Mouse (Mus musculus): Measurements from ENCODE around the gene Eif3m.
"Not testable (repeated sequence)": the region's sequence is repeated elsewhere in the genome, so short reads cannot be mapped to it uniquely, and the experiment has no call there.

The Eif3m gene

DNA sequence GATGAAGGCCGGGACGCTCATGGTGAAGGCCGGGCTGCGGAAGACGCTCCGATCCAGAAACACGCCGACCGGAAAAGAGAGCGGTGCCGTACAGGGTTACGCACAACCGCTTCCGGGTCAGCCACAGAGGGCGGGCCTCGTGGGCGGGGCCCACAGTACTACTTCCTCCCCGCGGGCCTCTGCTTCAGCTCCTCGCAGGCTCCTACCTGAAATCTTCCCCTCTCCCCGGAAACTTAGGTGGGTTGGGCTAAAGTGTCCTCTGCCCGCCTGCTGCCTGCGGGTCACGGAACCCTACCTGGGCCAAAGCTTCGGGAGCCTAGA is at the start of gene Eif3m:
Gene Eif3m (minus strand): TSS at position 114 of the 321 bp plus-strand sequence.
- peak; percentile 89 to 92 for DNase-seq (ENCODE audit: low spot score in 2 of 2)

DNA sequence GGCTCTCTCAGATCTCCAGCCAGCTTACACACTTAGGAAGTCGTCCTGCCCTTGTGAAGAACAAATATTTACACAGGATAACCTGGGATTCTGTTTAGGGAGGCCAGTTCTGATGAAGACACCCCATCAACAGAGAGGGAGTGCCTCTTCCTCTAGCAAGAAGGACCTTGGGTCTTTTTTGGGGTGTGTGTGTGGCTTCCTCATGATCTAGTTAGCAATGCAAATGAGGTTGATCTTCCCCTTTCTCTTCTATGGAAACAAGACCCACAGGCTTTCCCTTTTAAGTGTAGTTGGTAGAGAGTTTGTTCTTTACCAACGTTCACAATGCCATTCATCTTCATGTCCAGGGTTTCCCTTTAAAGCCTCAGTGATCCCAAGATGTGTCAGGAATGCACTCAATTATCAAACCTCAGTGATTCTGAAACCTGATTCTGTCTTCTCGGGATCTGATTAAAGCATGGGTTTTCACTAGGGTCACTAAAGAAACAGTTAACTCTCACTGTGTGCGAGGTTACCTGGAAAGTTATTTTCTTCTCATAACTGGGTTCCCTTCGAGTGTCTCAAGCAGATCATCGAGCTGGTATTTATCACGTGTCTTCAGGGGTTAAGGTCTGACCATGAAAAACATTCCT is 46.0 kb upstream of the Eif3m start:
- DNase-seq (ENCODE audit: low spot score in 2 of 2) = no peak

DNA sequence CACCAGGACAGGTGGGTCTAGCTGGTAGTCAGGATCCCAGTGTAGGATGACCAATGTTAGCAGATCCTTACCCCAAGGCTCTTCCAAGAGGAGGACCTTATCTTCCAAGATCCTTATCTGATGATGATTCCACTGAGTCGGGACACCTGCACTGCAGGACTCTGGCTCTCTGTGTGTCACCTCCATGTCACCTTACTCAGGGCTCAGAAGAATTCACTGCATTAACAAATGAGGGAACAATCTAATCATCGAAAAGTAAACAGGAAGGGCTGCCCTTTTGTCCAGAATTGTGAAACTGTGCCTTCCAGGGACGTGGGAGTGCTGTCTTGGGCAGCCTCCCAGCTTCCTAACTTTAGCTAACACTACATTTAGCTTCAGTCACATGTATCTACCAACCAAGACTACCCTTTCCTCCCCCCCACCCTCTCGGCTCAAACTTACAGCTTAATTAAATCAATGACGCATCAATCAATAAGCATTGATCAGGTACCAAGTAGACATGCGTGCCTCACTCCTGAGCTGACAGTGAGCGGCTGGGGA is 41.8 kb upstream of the Eif3m start:
- DNase-seq (ENCODE audit: low spot score in 2 of 2) = peak in 1 of 2 experiments; percentile 5

GRCm38 (mm10) chr2:105055529-105055928 is 38.6 kb upstream of the Eif3m start:
- DNase-seq (ENCODE audit: low spot score in 2 of 2) = no peak

DNA sequence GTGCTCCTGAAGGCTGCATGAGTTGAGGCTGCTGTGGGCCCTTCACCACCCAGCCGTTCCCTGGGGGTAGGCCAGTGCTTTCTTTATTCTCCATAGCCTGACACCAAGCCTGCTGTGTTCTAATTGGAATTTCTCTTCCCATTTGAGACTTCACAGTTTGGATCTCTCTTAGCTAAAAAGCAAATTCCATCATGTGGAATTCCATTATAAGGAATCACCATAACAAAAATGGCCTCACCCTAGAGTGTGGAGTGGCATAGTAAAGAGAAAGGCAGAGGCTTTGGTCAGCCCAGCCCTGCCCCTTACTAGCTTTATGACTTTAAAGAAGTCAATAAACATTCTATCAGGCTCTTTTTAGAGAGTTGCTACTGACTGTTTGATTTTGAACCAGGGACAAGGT is 31.4 kb upstream of the Eif3m start:
- DNase-seq (ENCODE audit: low spot score in 2 of 2) = no peak

GRCm38 (mm10) chr2:105043152-105043551 is 26.3 kb upstream of the Eif3m start:
- DNase-seq (ENCODE audit: low spot score in 2 of 2) = no peak

GRCm38 (mm10) chr2:105040859-105041258 is 24.0 kb upstream of the Eif3m start:
- no peak for DNase-seq (ENCODE audit: low spot score in 2 of 2)

DNA sequence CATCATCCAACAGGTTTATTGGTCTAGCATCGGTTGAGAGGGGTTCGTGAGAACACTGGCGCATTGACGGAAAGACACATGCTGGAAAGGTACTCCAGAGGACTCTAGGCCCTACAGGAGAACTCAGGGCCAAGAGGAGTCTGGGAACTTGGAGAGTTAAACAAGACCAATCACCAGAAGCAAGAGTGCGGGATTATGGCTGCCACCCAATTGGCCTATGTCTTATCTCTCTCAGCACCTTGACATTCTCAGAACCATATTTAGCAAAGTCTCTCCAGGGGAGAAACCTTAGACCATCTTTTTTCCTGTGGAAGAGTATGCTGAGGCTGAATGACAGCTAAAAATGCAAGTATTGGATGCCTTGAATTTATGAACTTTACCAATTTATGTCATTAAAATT is 22.0 kb upstream of the Eif3m start:
- DNase-seq (ENCODE audit: low spot score in 2 of 2) = no peak

- no peak for DNase-seq (ENCODE audit: low spot score in 2 of 2)
Measured at GRCm38 (mm10) chr2:105037956-105038569, 21.2 kb upstream of the Eif3m start.

- no peak for DNase-seq (ENCODE audit: low spot score in 2 of 2)
Measured at GRCm38 (mm10) chr2:105036401-105037070, 19.7 kb upstream of the Eif3m start.

- DNase-seq (ENCODE audit: low spot score in 2 of 2) = no peak
Measured at GRCm38 (mm10) chr2:105035985-105036384, 19.1 kb upstream of the Eif3m start.

DNA sequence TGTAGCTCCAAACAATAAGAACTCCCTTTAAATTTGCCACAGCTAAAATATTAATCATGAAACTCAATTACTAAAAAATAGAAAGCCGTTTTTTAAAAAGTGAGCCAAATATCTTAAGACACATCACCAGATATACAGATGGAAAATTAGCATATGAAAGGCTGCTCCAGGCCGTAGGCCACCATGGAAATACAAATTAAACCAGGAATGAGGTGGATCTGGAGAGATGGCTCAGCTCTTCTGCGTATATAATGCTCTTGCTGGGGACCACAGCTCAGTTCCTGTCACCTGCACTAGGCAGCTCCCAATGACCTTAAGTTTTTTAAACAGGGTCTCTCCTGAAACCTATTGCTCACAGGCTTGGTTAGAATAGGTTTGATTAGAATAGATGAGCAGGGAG is 17.2 kb upstream of the Eif3m start:
- DNase-seq (ENCODE audit: low spot score in 2 of 2) = no peak

GRCm38 (mm10) chr2:105030505-105030904 is 13.6 kb upstream of the Eif3m start:
- DNase-seq (ENCODE audit: low spot score in 2 of 2) = no peak

DNA sequence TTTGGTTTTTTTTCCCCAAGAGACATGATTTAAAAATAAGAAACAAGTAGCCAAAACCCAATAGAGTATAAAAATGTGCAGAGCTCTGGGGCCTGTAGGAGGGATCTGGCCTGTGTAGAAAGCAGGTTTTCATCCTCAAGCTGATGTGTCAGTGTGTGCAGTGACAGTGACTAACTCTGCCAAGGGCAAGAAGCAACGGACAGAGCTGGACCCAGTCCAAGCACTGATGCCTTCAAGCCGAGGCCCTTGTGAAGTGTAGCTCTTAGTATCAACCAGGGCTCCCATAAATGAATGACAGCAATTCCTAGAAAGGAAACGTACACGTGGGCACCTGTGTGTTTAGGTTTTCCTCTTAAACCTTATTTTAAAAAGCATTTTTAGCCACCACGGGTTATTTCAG is 11.9 kb upstream of the Eif3m start:
- no peak for DNase-seq (ENCODE audit: low spot score in 2 of 2)

GRCm38 (mm10) chr2:105026950-105027695 is 10.2 kb upstream of the Eif3m start:
- no peak for DNase-seq (ENCODE audit: low spot score in 2 of 2)

GRCm38 (mm10) chr2:105025610-105026009 is 8.7 kb upstream of the Eif3m start:
- DNase-seq (ENCODE audit: low spot score in 2 of 2) = not testable (repeated sequence)

DNA sequence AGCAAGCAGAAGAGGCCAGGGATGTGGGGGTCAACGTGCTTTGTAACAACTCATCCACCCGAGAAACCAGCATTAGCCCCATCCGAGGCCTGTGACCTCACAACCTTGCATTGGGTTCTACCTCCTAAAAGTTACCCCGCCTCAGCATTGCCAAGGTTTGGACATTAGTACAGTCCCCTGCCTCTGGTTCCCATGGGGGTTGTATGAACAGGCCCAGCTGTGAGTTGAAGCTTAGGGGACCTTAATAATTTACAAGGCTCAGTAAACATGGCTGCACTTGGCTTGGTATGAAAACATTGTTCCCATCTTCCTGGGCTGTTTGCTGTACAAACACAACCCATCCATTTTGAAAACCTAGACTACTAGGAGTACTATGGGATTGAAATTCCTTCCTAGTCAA is 6.9 kb upstream of the Eif3m start:
- DNase-seq (ENCODE audit: low spot score in 2 of 2) = no peak

- DNase-seq (ENCODE audit: low spot score in 2 of 2) = no peak
Measured at GRCm38 (mm10) chr2:105023031-105023615, 6.2 kb upstream of the Eif3m start.

- no peak for DNase-seq (ENCODE audit: low spot score in 2 of 2)
Measured at GRCm38 (mm10) chr2:105021836-105022235, 5.0 kb upstream of the Eif3m start.

DNA sequence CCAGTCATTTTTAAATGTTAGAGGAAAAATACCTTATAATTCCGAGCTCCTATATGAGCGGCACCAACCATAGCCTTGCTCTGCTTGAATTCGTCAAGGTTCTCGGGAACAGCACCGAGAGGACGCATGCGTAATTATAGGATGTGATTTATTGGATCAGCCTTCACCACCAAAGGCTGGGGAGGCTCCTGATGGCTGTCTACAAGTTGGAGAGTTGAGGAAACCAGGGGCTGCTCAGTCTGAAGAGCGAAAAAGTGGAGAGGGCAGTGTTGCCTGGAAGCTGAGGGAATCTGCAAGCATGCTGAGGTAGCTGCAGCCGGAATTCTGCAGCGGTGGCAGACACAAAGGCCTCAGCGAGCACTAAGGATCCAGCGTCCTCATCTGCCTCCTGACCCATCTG is 4.4 kb upstream of the Eif3m start:
- no peak for DNase-seq (ENCODE audit: low spot score in 2 of 2)

- DNase-seq (ENCODE audit: low spot score in 2 of 2) = no peak
Measured at GRCm38 (mm10) chr2:105019457-105019856, 2.6 kb upstream of the Eif3m start.

GRCm38 (mm10) chr2:105017802-105018201 is 922 bp upstream of the Eif3m start:
- DNase-seq (ENCODE audit: low spot score in 2 of 2) = no peak
